Mouse (Mus musculus) stomach, postnatal 0 days (tissue): ENCODE measurements around the gene Tnfrsf12a. TPM values are rescaled to one million over a fixed set of nuclear protein-coding genes. Genes with fewer than 3 reads are reported as not detected.
A peak's percentile ranks its signal among the peaks of the same experiment; 100 is the strongest.

ENCODE experiments used
- ATAC-seq: fragments of 200-750 bp; cut with Nextera tagmentation; 2 replicates; pipeline ENCODE4 v1.8.0; 2017; ENCODE audit not compliant: low FRiP score, low TSS enrichment
- DNase-seq: peaks from one replicate; pipeline ENCODE4 v3.0.0-alpha.2; 2016; ENCODE audit warnings: low spot score
- H3K27ac ChIP-seq: fragments of 300-500 bp; sonication (generic); replicated peaks from 2 replicates; pipeline ENCODE4 v1.5.1; 2014; ENCODE audit warnings: mild to moderate bottlenecking, control low read depth
- H3K27me3 ChIP-seq: fragments of 300-500 bp; sonication (generic); 2 replicates; pipeline ENCODE4 v1.6.1; 2014; ENCODE audit warnings: low read length; ENCODE audit not compliant: control insufficient read depth, insufficient read depth
- H3K36me3 ChIP-seq: fragments of 300-500 bp; sonication (generic); 2 replicates; pipeline ENCODE4 v1.6.1; 2014; ENCODE audit warnings: low read length, mixed read lengths; ENCODE audit not compliant: control insufficient read depth, insufficient read depth
- H3K4me1 ChIP-seq: fragments of 300-500 bp; sonication (generic); replicated peaks from 2 replicates; pipeline ENCODE4 v1.6.1; 2014; ENCODE audit warnings: antibody characterized with exemption; ENCODE audit not compliant: control insufficient read depth, insufficient read depth
- H3K4me2 ChIP-seq: fragments of 300-500 bp; sonication (generic); replicated peaks from 2 replicates; pipeline ENCODE4 v1.6.1; 2014; ENCODE audit warnings: low read depth, mild to moderate bottlenecking, control low read depth, moderate library complexity
- H3K4me3 ChIP-seq: fragments of 300-500 bp; sonication (generic); 2 replicates; pipeline ENCODE4 v1.5.1; 2014; ENCODE audit warnings: low read depth, low read length, control low read depth
- H3K9ac ChIP-seq: fragments of 300-500 bp; sonication (generic); 2 replicates; pipeline ENCODE4 v1.6.1; 2014; ENCODE audit warnings: mild to moderate bottlenecking, low read length, control low read depth, mixed read lengths
- H3K9me3 ChIP-seq: fragments of 300-500 bp; sonication (generic); 2 replicates; pipeline ENCODE4 v1.6.1; 2016; ENCODE audit warnings: low read length; ENCODE audit not compliant: control insufficient read depth
- CTCF ChIP-seq: IDR thresholded peaks from 2 replicates; pipeline ENCODE4 v1.5.1; 2016; ENCODE audit warnings: antibody characterized with exemption, low read depth, mild to moderate bottlenecking, moderate library complexity
- EP300 ChIP-seq: optimal IDR thresholded peaks from 2 replicates; pipeline ENCODE3; 2016; ENCODE audit warnings: antibody characterized with exemption
- WGBS: fragments of 180-500 bp; shearing (Covaris S2); extraction: QIAGEN DNeasy Blood & Tissue Kit; methylation state at CpG from one replicate; pipeline ENCODE4 v1.1.7; 2014; 5-methylcytosine and 5-hydroxymethylcytosine counted together
- polyA plus RNA-seq: library from polyadenylated mRNA; unstranded; fragments of >200 nt; fragmentation: Nextera tagmentation; extraction: Ambion mirVana; gene quantifications from 2 replicates; pipeline ENCODE4 v1.2.1, GENCODE M21; 2015

The Tnfrsf12a gene
- polyA plus RNA-seq, 1 experiment from 2014 or later, result 33.7 TPM

GRCm38 (mm10) chr17:23703301-23703700 lies 26.0 kb upstream of the Tnfrsf12a start:
- 83% methylated on average over 9 of the region's 9 CpGs for WGBS
- Histone ChIP-seq H3K27me3 (no peaks in the 10 kb centered on the region), H3K27ac (no peak overlapping the region), H3K4me1 (no peaks in the 10 kb centered on the region), H3K36me3 (no peaks in the 10 kb centered on the region), H3K9ac (no peak overlapping the region), H3K9me3 (no peaks in the 10 kb centered on the region), H3K4me3 (no peak overlapping the region), H3K4me2 (no peak overlapping the region)
- no peak for ATAC-seq
- DNase-seq, result no peak
- TF ChIP-seq CTCF (no peak), EP300 (no peak)

GRCm38 (mm10) chr17:23700079-23700478 lies 22.8 kb upstream of the Tnfrsf12a start:
- TF ChIP-seq EP300 (no peak), CTCF (peak; percentile 90)
- H3K27ac ChIP-seq, result no peak overlapping the region
- H3K4me3 ChIP-seq, result peak overlapping the region; percentile 63
- H3K4me2 ChIP-seq, result peak overlapping the region; percentile 100
- no peaks in the 10 kb centered on the region for H3K36me3 ChIP-seq
- under 1% methylated on average over 27 of the region's 28 CpGs for WGBS
- H3K27me3 ChIP-seq, result no peaks in the 10 kb centered on the region
- DNase-seq, result peak; percentile 92
- ATAC-seq, result peak; percentile 98
- H3K9ac ChIP-seq, result peak overlapping the region; percentile 64
- no peaks in the 10 kb centered on the region for H3K4me1 ChIP-seq
- H3K9me3 ChIP-seq, result no peaks in the 10 kb centered on the region

- no peaks in the 10 kb centered on the region for H3K9me3 ChIP-seq
- no peak for TF ChIP-seq EP300
- no peak for TF ChIP-seq CTCF
- H3K27me3 ChIP-seq, result no peaks in the 10 kb centered on the region
- H3K4me3 ChIP-seq, result peak overlapping the region; percentile 63
- no peaks in the 10 kb centered on the region for H3K4me1 ChIP-seq
- H3K36me3 ChIP-seq, result no peaks in the 10 kb centered on the region
- peak; percentile 48 for ATAC-seq
- 1% methylated on average over 58 of the region's 101 CpGs for WGBS
- H3K4me2 ChIP-seq, result peak overlapping the region; percentile 100
- DNase-seq, result peak; percentile 49
- peak overlapping the region; percentile 64 for H3K9ac ChIP-seq
- H3K27ac ChIP-seq, result no peak overlapping the region
Observed at GRCm38 (mm10) chr17:23699131-23700077, 22.1 kb upstream of the Tnfrsf12a start.

- Histone ChIP-seq H3K36me3 (no peaks in the 10 kb centered on the region), H3K9ac (no peak overlapping the region), H3K27me3 (no peaks in the 10 kb centered on the region), H3K4me3 (no peak overlapping the region), H3K9me3 (no peaks in the 10 kb centered on the region), H3K27ac (no peak overlapping the region), H3K4me2 (no peak overlapping the region), H3K4me1 (no peaks in the 10 kb centered on the region)
- DNase-seq (no peak), ATAC-seq (no peak)
- WGBS, result 27% methylated on average over 3 of the region's 3 CpGs
- TF ChIP-seq EP300 (no peak), CTCF (no peak)
Observed at GRCm38 (mm10) chr17:23695801-23696200, 18.5 kb upstream of the Tnfrsf12a start.

- H3K4me3 ChIP-seq, result no peak overlapping the region
- DNase-seq (no peak), ATAC-seq (no peak)
- no peak overlapping the region for H3K9ac ChIP-seq
- no peak for TF ChIP-seq EP300
- TF ChIP-seq CTCF, result no peak
- H3K27me3 ChIP-seq, result no peaks in the 10 kb centered on the region
- WGBS, result 61% methylated on average over 1 of the region's 1 CpGs
- H3K27ac ChIP-seq, result no peak overlapping the region
- no peaks in the 10 kb centered on the region for H3K9me3 ChIP-seq
- no peaks in the 10 kb centered on the region for H3K36me3 ChIP-seq
- H3K4me1 ChIP-seq, result no peaks in the 10 kb centered on the region
- no peak overlapping the region for H3K4me2 ChIP-seq
Observed at GRCm38 (mm10) chr17:23694491-23694890, 17.2 kb upstream of the Tnfrsf12a start.
